Comparison of ENCODE assay signal across 21 mouse cellular contexts in the genomic region with DNA sequence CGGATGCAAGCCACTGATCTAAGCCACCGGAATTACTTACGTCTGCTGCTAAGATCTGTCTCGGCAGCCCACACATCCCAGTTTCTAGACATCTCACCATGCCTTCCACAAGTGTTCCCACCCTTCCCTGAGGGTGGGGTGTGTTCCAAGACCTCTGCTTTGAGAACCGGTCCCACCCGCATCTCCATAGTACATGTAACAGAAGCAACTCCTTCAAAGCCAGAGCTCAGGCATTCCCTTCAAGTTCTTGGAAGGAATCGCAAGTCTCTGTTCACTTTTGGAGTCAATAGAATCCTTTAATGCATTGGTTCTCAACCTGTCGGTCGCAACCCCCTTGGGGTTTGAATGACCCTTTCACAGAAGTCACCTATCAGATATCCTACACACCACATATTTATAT.
"Had no signal": no experiment of that assay in that cellular context is flagged by ENCODE, and none has a peak within 500 bp of the region (broad histone marks: within the 10 kb centered on the region; RNA-seq: fewer than 3 reads in every experiment).

No protein-coding gene starts in this region.

- DNase-seq: kidney, adult 2 months; kidney, postnatal 25 days; left cerebral cortex, postnatal 4 days; liver, postnatal 0 days; lung, embryonic 14.5 days; right cerebral cortex, adult 18-20 months; right cerebral cortex, postnatal 14 days; right cerebral cortex, postnatal 4 days; thymus, postnatal 25 days had no signal

- H3K9me3 ChIP-seq: limb, embryonic 12.5 days; limb, embryonic 15.5 days; megakaryocyte, embryonic 14.5 days; midbrain, embryonic 10.5 days; midbrain, embryonic 15.5 days; neural tube, embryonic 12.5 days; neural tube, embryonic 15.5 days; stomach, embryonic 15.5 days had no signal

- H3K27ac ChIP-seq: kidney, postnatal 0 days; limb, embryonic 12.5 days; limb, embryonic 15.5 days; liver, embryonic 14.5 days; midbrain, embryonic 10.5 days; midbrain, embryonic 15.5 days; neural tube, embryonic 12.5 days; neural tube, embryonic 15.5 days; stomach, embryonic 15.5 days had no signal

- H3K36me3 ChIP-seq: limb, embryonic 12.5 days; limb, embryonic 15.5 days; midbrain, embryonic 10.5 days; midbrain, embryonic 15.5 days; neural tube, embryonic 12.5 days; neural tube, embryonic 15.5 days; stomach, embryonic 15.5 days had no signal

- H3K4me2 ChIP-seq: limb, embryonic 12.5 days; limb, embryonic 15.5 days; liver, embryonic 11.5 days; lung, embryonic 14.5 days; midbrain, embryonic 15.5 days; neural tube, embryonic 12.5 days; neural tube, embryonic 15.5 days; stomach, embryonic 15.5 days had no signal

- H3K27me3 ChIP-seq: limb, embryonic 12.5 days; limb, embryonic 15.5 days; megakaryocyte, embryonic 14.5 days; midbrain, embryonic 15.5 days; neural tube, embryonic 12.5 days; neural tube, embryonic 15.5 days; stomach, embryonic 15.5 days had no signal

- H3K4me1 ChIP-seq: limb, embryonic 12.5 days; limb, embryonic 15.5 days; midbrain, embryonic 10.5 days; midbrain, embryonic 15.5 days; neural tube, embryonic 12.5 days; neural tube, embryonic 15.5 days; stomach, embryonic 15.5 days had no signal

- ATAC-seq: liver, postnatal 0 days; lung, postnatal 0 days; midbrain, embryonic 15.5 days had no signal

- H3K9ac ChIP-seq: limb, embryonic 12.5 days; limb, embryonic 15.5 days; liver, embryonic 14.5 days; liver, postnatal 0 days; lung, embryonic 14.5 days; midbrain, embryonic 15.5 days; neural tube, embryonic 12.5 days; neural tube, embryonic 15.5 days; stomach, embryonic 15.5 days had no signal

- H3K4me3 ChIP-seq: limb, embryonic 12.5 days; limb, embryonic 15.5 days; megakaryocyte, embryonic 14.5 days; midbrain, embryonic 10.5 days; midbrain, embryonic 15.5 days; neural tube, embryonic 12.5 days; neural tube, embryonic 15.5 days; stomach, embryonic 15.5 days had no signal
